Mouse (Mus musculus) CD8-positive naive resting alpha-beta T cell, adult 2 months (primary cell): ENCODE results near the gene Iffo2.

Experiments
- DNase-seq, 2 experiments: peaks; one replicate each; pipeline ENCODE4 v3.0.0; 2022; ENCODE audit warnings: low read depth in 2 of 2, low spot score in 2 of 2

Gene Iffo2

DNA sequence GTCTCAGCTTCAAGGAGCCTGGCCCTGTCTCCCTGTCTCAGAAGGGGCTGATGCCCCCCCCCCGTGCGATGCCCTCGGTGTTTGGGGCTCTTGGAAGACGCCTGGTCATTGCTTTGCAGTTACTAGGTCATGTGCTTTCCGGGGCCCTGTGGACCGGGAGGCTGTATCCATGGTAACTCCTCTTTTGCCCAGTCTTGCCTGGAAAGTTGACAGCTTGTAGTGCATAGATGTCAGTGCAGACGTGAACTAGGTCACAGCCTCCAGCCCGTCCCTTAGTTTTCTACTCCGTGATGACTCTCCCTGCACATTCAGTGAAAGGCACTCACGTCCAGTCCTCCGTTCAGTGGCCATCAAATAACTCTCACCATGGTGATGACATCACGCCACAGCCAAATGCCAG is 3.9 kb upstream of the Iffo2 start:
- no peak for DNase-seq

GRCm38 (mm10) chr4:139532081-139532480 is 1.7 kb downstream of the Iffo2 start:
- DNase-seq, result no peak

GRCm38 (mm10) chr4:139535127-139535695 is 4.9 kb downstream of the Iffo2 start:
- DNase-seq, result no peak

- DNase-seq, result no peak
Observed at GRCm38 (mm10) chr4:139535719-139536118, 5.4 kb downstream of the Iffo2 start.

- DNase-seq, result no peak
Observed at GRCm38 (mm10) chr4:139536706-139537105, 6.4 kb downstream of the Iffo2 start.

DNA sequence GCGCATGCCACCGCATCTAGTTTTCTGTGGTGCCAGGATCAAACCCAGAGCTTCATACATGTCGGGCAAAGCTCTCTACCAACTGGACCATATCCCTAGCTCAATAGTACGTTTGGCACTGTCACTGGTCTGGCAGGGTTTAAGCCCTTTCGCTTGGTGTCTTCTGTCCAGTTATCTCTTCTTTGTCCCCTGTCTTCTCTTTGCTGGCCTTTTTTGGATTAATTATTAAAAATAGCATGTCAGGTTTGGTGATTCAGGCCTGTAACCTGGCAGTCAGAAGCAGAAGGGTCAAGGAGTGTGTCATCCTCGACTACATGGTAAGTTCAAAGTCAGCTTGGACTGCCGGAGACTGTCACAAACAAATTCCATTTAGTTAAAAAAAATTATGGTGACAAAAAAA is 10.4 kb downstream of the Iffo2 start:
- DNase-seq, result no peak

- no peak for DNase-seq
Observed at GRCm38 (mm10) chr4:139545791-139546190, 15.4 kb downstream of the Iffo2 start.

GRCm38 (mm10) chr4:139549448-139549847 is 19.1 kb downstream of the Iffo2 start:
- no peak for DNase-seq

- DNase-seq, result no peak
Observed at GRCm38 (mm10) chr4:139555235-139555634, 24.9 kb downstream of the Iffo2 start.

DNA sequence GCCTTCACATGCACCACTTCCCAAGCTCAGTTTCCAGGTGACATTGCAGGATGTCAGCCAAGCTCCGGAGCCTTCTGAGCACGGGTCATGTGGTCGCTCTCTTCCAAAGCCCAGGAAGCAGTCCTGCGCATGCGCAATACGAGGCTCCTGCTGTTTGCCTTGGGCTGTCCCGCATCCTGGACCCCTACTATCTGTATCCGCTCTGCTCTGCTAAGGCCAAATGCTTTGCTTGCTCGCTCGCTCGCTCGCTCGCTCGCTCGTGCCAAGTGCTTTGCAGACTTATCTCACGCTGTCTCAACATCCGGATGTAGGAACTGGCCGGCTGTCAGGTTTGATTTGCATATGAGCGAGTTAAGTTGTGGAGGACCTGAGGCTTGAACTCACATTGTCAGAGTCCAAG is 25.6 kb downstream of the Iffo2 start:
- no peak for DNase-seq

DNA sequence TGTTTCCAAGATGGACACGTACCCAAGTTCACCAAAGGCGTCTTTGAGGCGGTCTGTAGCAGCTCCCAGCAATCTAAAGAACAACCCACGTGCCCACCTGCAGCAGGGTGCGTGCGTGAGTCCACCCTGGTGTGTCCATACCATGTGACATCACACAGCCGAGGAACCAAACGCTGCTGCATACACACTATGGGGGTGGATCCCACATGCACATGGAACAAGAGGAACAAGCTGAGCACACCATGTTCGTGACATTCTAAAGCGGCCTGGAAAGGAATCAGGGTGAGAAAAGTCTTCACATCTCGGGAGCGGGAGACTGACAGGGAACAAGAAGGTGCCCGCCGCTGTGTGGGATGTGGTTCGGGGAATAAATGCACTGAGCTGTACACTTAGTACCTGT is 38.0 kb downstream of the Iffo2 start:
- no peak for DNase-seq

GRCm38 (mm10) chr4:139570756-139571155 is 40.4 kb downstream of the Iffo2 start:
- no peak for DNase-seq

GRCm38 (mm10) chr4:139572928-139573512 is 42.7 kb downstream of the Iffo2 start:
- no peak for DNase-seq

- peak; percentile 98 to 99 for DNase-seq
Observed at GRCm38 (mm10) chr4:139574156-139574798, 43.9 kb downstream of the Iffo2 start.

- DNase-seq, result peak in 1 of 2 experiments; percentile 40
Observed at GRCm38 (mm10) chr4:139574799-139575672, 44.7 kb downstream of the Iffo2 start.

GRCm38 (mm10) chr4:139575673-139576003 is 45.3 kb downstream of the Iffo2 start:
- no peak for DNase-seq

- no peak for DNase-seq
Observed at GRCm38 (mm10) chr4:139576251-139576880, 46.0 kb downstream of the Iffo2 start.

- no peak for DNase-seq
Observed at GRCm38 (mm10) chr4:139577006-139577405, 46.7 kb downstream of the Iffo2 start.

DNA sequence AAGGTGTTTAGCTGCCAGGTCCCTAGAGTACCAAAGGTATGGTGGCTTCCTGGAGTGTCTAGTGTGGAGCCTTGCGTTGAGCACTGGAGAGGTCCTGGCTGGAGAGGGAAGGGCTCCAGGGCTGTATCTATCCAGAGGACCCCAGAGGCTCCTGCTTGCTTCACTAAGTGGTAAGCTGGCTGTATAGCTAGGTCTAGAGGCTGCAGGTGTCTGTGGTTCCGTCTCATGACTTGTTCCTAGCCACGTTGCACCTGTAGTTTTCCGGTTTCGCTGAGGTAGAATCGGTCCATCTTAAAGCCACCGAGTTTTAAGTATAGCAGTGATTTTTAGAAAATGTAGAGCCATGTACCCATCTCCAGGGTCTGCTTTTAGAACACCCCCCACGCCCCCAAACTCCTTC is 48.0 kb downstream of the Iffo2 start:
- DNase-seq, result no peak

DNA sequence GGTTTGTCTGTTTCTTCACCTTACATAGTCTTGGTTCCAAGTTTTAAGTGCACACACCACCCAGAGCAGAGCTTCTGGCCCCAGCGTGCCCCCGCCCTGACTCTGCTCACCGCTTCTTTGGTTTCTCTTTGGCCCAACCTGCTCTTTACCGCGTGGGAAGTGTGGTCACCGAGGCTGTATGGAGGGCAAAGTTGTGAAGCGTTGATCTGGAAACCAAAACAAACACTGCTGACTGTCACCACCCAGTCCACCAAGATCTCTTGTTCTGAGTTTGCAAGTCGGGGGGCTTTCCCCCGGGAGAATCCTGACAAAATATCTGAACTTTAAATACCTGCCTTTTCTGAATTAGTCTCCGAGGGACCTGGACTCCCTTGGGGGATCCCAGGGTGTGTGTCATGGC is 48.7 kb downstream of the Iffo2 start:
- peak; percentile 47 to 51 for DNase-seq

GRCm38 (mm10) chr4:139579466-139579865 is 49.1 kb downstream of the Iffo2 start:
- no peak for DNase-seq
